8 mouse cellular contexts compared by ENCODE assay signal in the genomic region with DNA sequence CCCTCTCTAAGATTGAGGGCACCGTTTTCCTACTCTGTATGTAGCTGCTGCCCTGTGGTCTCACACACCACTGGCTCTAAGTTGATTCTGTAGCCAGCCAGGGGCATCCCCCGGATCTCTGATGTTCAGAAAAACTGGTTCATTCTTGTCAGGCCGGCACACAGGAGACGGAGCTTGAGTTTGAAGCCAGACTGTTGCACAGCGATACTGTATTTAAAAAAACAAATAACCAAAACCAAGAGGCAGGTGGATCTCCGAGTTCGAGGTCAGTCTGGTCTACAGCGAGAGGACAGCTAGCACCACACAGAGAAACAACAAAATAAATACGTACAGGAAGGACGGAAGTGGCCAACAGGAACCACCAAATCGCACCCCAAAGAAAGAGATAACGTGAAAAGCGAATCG. TPM values are rescaled to one million over a fixed set of nuclear protein-coding genes. Genes with fewer than 3 reads are reported as not detected.
A peak's percentile ranks its signal among the peaks of the same experiment; 100 is the strongest.
DNase-seq lines count a peak whose midpoint lies in the region; ATAC-seq lines count a peak whose summit lies in the region.

No protein-coding gene starts in this region.

- H3K9me3 ChIP-seq in forebrain, embryonic 16.5 days (ENCODE audit: control insufficient read depth, low read length) = no peaks in the 10 kb centered on the region
- no peaks in the 10 kb centered on the region for H3K9me3 ChIP-seq in liver, embryonic 13.5 days (replicated peaks)

- peaks cover 22% of the 10 kb centered on the region for H3K4me1 ChIP-seq in forebrain, embryonic 16.5 days (replicated peaks; ENCODE audit: control insufficient read depth, insufficient read depth, low read length)
- peaks cover 32% of the 10 kb centered on the region for H3K4me1 ChIP-seq in liver, embryonic 13.5 days (replicated peaks)

- peak; percentile 9 to 47 for DNase-seq in left cerebral cortex, postnatal 14 days (ENCODE audit: low spot score in 2 of 2)
- no peak for DNase-seq in left cerebral cortex, adult 18-20 months (ENCODE audit: low spot score in 2 of 2)
- peak; percentile 53 for DNase-seq in ZHBTc4 (ENCODE audit: low read depth, low spot score)
- no peak for DNase-seq in liver, embryonic 13.5 days
- DNase-seq in skeletal muscle tissue, adult 2 months (ENCODE audit: low read depth, low spot score) = peak; percentile 25
- DNase-seq in right cerebral cortex, adult 18-20 months = no peak
- DNase-seq in cerebellum, adult 9-11 months = no peak

- H3K4me3 ChIP-seq in forebrain, embryonic 16.5 days (replicated peaks; ENCODE audit: low read length) = peak overlapping the region; percentile 81
- H3K4me3 ChIP-seq in liver, embryonic 13.5 days (replicated peaks) = peak overlapping the region; percentile 93

- under 1% methylated on average over 14 of the region's 14 CpGs for WGBS in forebrain, embryonic 16.5 days
- WGBS in liver, embryonic 13.5 days (ENCODE audit: insufficient replicate concordance) = under 1% methylated on average over 14 of the region's 14 CpGs

- H3K9ac ChIP-seq in forebrain, embryonic 16.5 days (replicated peaks; ENCODE audit: low read depth, low read length) = peak overlapping the region; percentile 84
- peak overlapping the region; percentile 92 for H3K9ac ChIP-seq in liver, embryonic 13.5 days

- H3K4me2 ChIP-seq in forebrain, embryonic 16.5 days (ENCODE audit: low read length) = peak overlapping the region; percentile 78
- peak overlapping the region; percentile 79 for H3K4me2 ChIP-seq in liver, embryonic 13.5 days

- H3K36me3 ChIP-seq in forebrain, embryonic 16.5 days (ENCODE audit: control insufficient read depth, insufficient read depth) = no peaks in the 10 kb centered on the region
- peaks cover 14% of the 10 kb centered on the region for H3K36me3 ChIP-seq in liver, embryonic 13.5 days

- H3K27me3 ChIP-seq in forebrain, embryonic 16.5 days (replicated peaks; ENCODE audit: control insufficient read depth, insufficient read depth, low read length) = no peaks in the 10 kb centered on the region
- H3K27me3 ChIP-seq in liver, embryonic 13.5 days = no peaks in the 10 kb centered on the region

- intact Hi-C loops in left cerebral cortex, postnatal 14 days (cut with DNase I) = no loop called here

- peak; percentile 31 for ATAC-seq in forebrain, embryonic 16.5 days
- peak; percentile 30 for ATAC-seq in liver, embryonic 13.5 days (ENCODE audit: low read depth)

- peak overlapping the region; percentile 85 for H3K27ac ChIP-seq in forebrain, embryonic 16.5 days (ENCODE audit: low read length)
- H3K27ac ChIP-seq in liver, embryonic 13.5 days = peak overlapping the region; percentile 94

RNA-seq across cellular contexts. Expression of a gene that starts 2.1 kb away (rescaled TPM):
- total RNA-seq in left cerebral cortex, postnatal 14 days (2021) = 10 to 100 TPM; 69.0 to 69.4 TPM
- total RNA-seq in left cerebral cortex, adult 18-20 months (2021) = 10 to 100 TPM; 56.2 to 66.7 TPM
- 45.3 and 51.8 TPM in 2 replicates for polyA plus RNA-seq in forebrain, embryonic 16.5 days (2015; fragmentation: Nextera tagmentation; extraction: Ambion mirVana)
- polyA plus RNA-seq in liver, embryonic 13.5 days (2015; fragmentation: Nextera tagmentation; extraction: Ambion mirVana) = 25.3 and 25.7 TPM in 2 replicates

RNA-seq across cellular contexts. Expression of a gene that starts 22.7 kb away (rescaled TPM):
- 100 to 1,000 TPM; 146 to 151 TPM for total RNA-seq in left cerebral cortex, postnatal 14 days (2021)
- total RNA-seq in left cerebral cortex, adult 18-20 months (2021) = 100 to 1,000 TPM; 154 to 164 TPM
- 30.3 and 33.6 TPM in 2 replicates for polyA plus RNA-seq in forebrain, embryonic 16.5 days (2015; fragmentation: Nextera tagmentation; extraction: Ambion mirVana)
- polyA plus RNA-seq in liver, embryonic 13.5 days (2015; fragmentation: Nextera tagmentation; extraction: Ambion mirVana) = 10.7 and 13.6 TPM in 2 replicates

RNA-seq across cellular contexts. Expression of a gene that starts 37.3 kb away (rescaled TPM):
- total RNA-seq in left cerebral cortex, postnatal 14 days (2021) = 100 to 1,000 TPM; 356 to 384 TPM
- total RNA-seq in left cerebral cortex, adult 18-20 months (2021) = 100 to 1,000 TPM; 438 to 447 TPM
- polyA plus RNA-seq in forebrain, embryonic 16.5 days (2015; fragmentation: Nextera tagmentation; extraction: Ambion mirVana) = 777 and 810 TPM in 2 replicates
- 1,172 and 1,189 TPM in 2 replicates for polyA plus RNA-seq in liver, embryonic 13.5 days (2015; fragmentation: Nextera tagmentation; extraction: Ambion mirVana)

RNA-seq across cellular contexts. Expression of a gene that starts 52.4 kb away (rescaled TPM):
- total RNA-seq in left cerebral cortex, postnatal 14 days (2021) = 10 to 100 TPM; 55.0 to 77.7 TPM
- total RNA-seq in left cerebral cortex, adult 18-20 months (2021) = 10 to 100 TPM; 58.0 to 61.3 TPM
- polyA plus RNA-seq in forebrain, embryonic 16.5 days (2015; fragmentation: Nextera tagmentation; extraction: Ambion mirVana) = 2.8 and 7.3 TPM in 2 replicates
- polyA plus RNA-seq in liver, embryonic 13.5 days (2015; fragmentation: Nextera tagmentation; extraction: Ambion mirVana) = 1.2 TPM in 2 replicates

Comparison
In these comparisons a context has a peak if more than half of its experiments do, and no peak if none do; other contexts are left out.
1. DNase-seq: peak in left cerebral cortex, postnatal 14 days (2 of 2), ZHBTc4 (single experiment) and skeletal muscle tissue, adult 2 months (single experiment); none in left cerebral cortex, adult 18-20 months (0 of 2), liver, embryonic 13.5 days (single experiment), right cerebral cortex, adult 18-20 months (single experiment) and cerebellum, adult 9-11 months (single experiment).